Mouse (Mus musculus) stomach, embryonic 16.5 days (tissue): ENCODE results near the gene Zfp1. TPM values are rescaled to one million over a fixed set of nuclear protein-coding genes. Genes with fewer than 3 reads are reported as not detected.

Source experiments
- ATAC-seq: fragments of 200-750 bp; cut with Nextera tagmentation; 2 replicates; pipeline ENCODE4 v1.8.0; 2017; ENCODE audit warnings: moderate number of reproducible peaks, moderate TSS enrichment; ENCODE audit not compliant: insufficient read depth, low FRiP score
- H3K27ac ChIP-seq: fragments of 300-500 bp; sonication (generic); 2 replicates; pipeline ENCODE4 v1.5.1; 2014; ENCODE audit warnings: low read length
- H3K27me3 ChIP-seq: fragments of 300-500 bp; sonication (generic); 2 replicates; pipeline ENCODE4 v1.6.1; 2014; ENCODE audit warnings: low read length, control low read depth, mixed read lengths; ENCODE audit not compliant: control insufficient read depth, insufficient read depth
- H3K36me3 ChIP-seq: fragments of 300-500 bp; sonication (generic); 2 replicates; pipeline ENCODE4 v1.6.1; 2014; ENCODE audit warnings: low read length; ENCODE audit not compliant: control insufficient read depth, insufficient read depth
- H3K4me1 ChIP-seq: fragments of 300-500 bp; sonication (generic); 2 replicates; pipeline ENCODE4 v1.6.1; 2014; ENCODE audit warnings: low read length, control low read depth, mixed read lengths; ENCODE audit not compliant: control insufficient read depth, insufficient read depth
- H3K4me2 ChIP-seq: fragments of 300-500 bp; sonication (generic); 2 replicates; pipeline ENCODE4 v1.6.1; 2014; ENCODE audit warnings: low read depth, low read length, mixed read lengths
- H3K4me3 ChIP-seq: fragments of 300-500 bp; sonication (generic); replicated peaks from 2 replicates; pipeline ENCODE4 v1.5.1; 2014; ENCODE audit warnings: mild to moderate bottlenecking, low read length
- H3K9ac ChIP-seq: fragments of 300-500 bp; sonication (generic); 2 replicates; pipeline ENCODE4 v1.6.1; 2014; ENCODE audit warnings: low read length
- H3K9me3 ChIP-seq: fragments of 300-500 bp; sonication (generic); replicated peaks from 2 replicates; pipeline ENCODE4 v1.6.1; 2016; ENCODE audit warnings: low read length, control low read depth; ENCODE audit not compliant: control insufficient read depth
- WGBS: fragments of 180-500 bp; shearing (Covaris S2); extraction: QIAGEN DNeasy Blood & Tissue Kit; methylation state at CpG from one replicate; pipeline ENCODE4 v1.1.7; 2014; 5-methylcytosine and 5-hydroxymethylcytosine counted together
- polyA plus RNA-seq: library from polyadenylated mRNA; unstranded; fragments of >200 nt; fragmentation: Nextera tagmentation; extraction: Ambion mirVana; gene quantifications from 2 replicates; pipeline ENCODE4 v1.2.1, GENCODE M21; 2015

Gene Zfp1
- polyA plus RNA-seq, 1 experiment from 2014 or later, result 19.3 TPM

DNA sequence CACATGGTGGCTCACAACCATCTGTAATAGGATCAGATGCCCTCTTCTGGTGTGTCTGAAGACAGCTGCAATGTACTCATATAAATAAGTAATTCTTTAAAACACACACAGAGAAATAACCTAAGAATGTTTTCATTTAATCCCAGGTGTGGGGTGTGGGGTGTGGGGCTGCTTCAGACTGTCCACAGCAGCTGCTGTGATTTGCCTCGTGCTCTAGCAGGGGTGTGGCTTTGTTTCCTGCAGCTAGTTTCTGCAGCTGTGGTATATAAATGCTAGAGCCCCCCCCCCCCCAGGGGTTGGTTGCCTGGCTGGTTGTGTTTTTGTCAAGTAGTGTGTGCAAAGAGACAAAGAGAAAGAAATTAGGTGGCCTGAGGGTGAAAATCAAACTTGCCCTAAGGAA lies 55.8 kb downstream of the Zfp1 start:
- Histone ChIP-seq H3K9me3 (no peaks in the 10 kb centered on the region), H3K36me3 (no peaks in the 10 kb centered on the region), H3K27me3 (no peaks in the 10 kb centered on the region), H3K4me1 (no peaks in the 10 kb centered on the region), H3K4me2 (no peak overlapping the region), H3K4me3 (no peak overlapping the region), H3K27ac (no peak overlapping the region), H3K9ac (no peak overlapping the region)
- WGBS, result 3% methylated on average over 1 of the region's 1 CpGs
- ATAC-seq, result no peak

GRCm38 (mm10) chr8:111700201-111700600 lies 57.0 kb downstream of the Zfp1 start:
- Histone ChIP-seq H3K9me3 (no peaks in the 10 kb centered on the region), H3K4me2 (no peak overlapping the region), H3K27me3 (no peaks in the 10 kb centered on the region), H3K4me1 (no peaks in the 10 kb centered on the region), H3K36me3 (no peaks in the 10 kb centered on the region), H3K27ac (no peak overlapping the region), H3K4me3 (no peak overlapping the region), H3K9ac (no peak overlapping the region)
- ATAC-seq, result no peak
- 78% methylated on average over 3 of the region's 3 CpGs for WGBS

GRCm38 (mm10) chr8:111700740-111701139 lies 57.5 kb downstream of the Zfp1 start:
- Histone ChIP-seq H3K4me3 (no peak overlapping the region), H3K27me3 (no peaks in the 10 kb centered on the region), H3K9me3 (no peaks in the 10 kb centered on the region), H3K27ac (peak overlapping the region; percentile 16), H3K9ac (no peak overlapping the region), H3K4me2 (no peak overlapping the region), H3K4me1 (no peaks in the 10 kb centered on the region), H3K36me3 (no peaks in the 10 kb centered on the region)
- ATAC-seq, result no peak
- WGBS, result 84% methylated on average over 5 of the region's 5 CpGs

DNA sequence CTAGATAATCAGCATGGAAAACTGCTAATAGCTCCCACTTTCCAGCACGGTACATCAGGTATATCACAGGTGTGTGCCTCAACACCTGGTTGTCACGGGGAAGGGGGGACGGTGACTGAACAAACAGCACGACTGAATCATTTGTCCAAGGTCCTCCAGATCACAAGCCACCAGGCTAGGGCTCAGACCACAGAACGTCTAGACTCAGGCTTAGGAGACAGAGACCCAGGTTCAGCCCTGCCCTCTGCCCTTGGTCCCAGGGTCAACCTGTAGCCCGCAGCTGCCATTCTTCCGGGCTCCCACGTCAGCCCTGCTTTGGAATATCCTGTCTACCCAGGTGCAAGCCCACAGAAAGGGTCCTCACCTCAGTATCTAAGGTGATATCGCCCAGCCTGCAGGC lies 58.2 kb downstream of the Zfp1 start:
- peak; percentile 26; the same call in 1 of the 2 replicates for ATAC-seq
- Histone ChIP-seq H3K27ac (no peak overlapping the region), H3K9me3 (no peaks in the 10 kb centered on the region), H3K4me3 (no peak overlapping the region), H3K4me1 (peaks cover 3% of the 10 kb centered on the region; the same call in 1 of the 2 replicates), H3K9ac (no peak overlapping the region), H3K4me2 (no peak overlapping the region), H3K27me3 (no peaks in the 10 kb centered on the region), H3K36me3 (no peaks in the 10 kb centered on the region)
- 58% methylated on average over 9 of the region's 9 CpGs for WGBS

- H3K9ac ChIP-seq, result peak overlapping the region; percentile 10; the same call in 1 of the 2 replicates
- H3K4me1 ChIP-seq, result peaks cover 3% of the 10 kb centered on the region; the same call in 1 of the 2 replicates
- 86% methylated on average over 12 of the region's 12 CpGs for WGBS
- H3K36me3 ChIP-seq, result no peaks in the 10 kb centered on the region
- ATAC-seq, result no peak
- H3K4me3 ChIP-seq, result no peak overlapping the region
- H3K27me3 ChIP-seq, result no peaks in the 10 kb centered on the region
- peak overlapping the region; percentile 92 for H3K27ac ChIP-seq
- no peaks in the 10 kb centered on the region for H3K9me3 ChIP-seq
- H3K4me2 ChIP-seq, result no peak overlapping the region
Measured at GRCm38 (mm10) chr8:111704585-111704984, 61.4 kb downstream of the Zfp1 start.

GRCm38 (mm10) chr8:111705222-111705621 lies 62.0 kb downstream of the Zfp1 start:
- Histone ChIP-seq H3K27me3 (no peaks in the 10 kb centered on the region), H3K9ac (peak overlapping the region; percentile 10; the same call in 1 of the 2 replicates), H3K4me1 (peaks cover 3% of the 10 kb centered on the region; the same call in 1 of the 2 replicates), H3K4me2 (no peak overlapping the region), H3K36me3 (no peaks in the 10 kb centered on the region), H3K27ac (peak overlapping the region; percentile 92), H3K9me3 (no peaks in the 10 kb centered on the region), H3K4me3 (no peak overlapping the region)
- peak; percentile 93 for ATAC-seq
- WGBS, result 27% methylated on average over 3 of the region's 3 CpGs

- WGBS, result 57% methylated on average over 5 of the region's 5 CpGs
- Histone ChIP-seq H3K27me3 (no peaks in the 10 kb centered on the region), H3K4me3 (no peak overlapping the region), H3K9me3 (no peaks in the 10 kb centered on the region), H3K9ac (no peak overlapping the region), H3K4me2 (no peak overlapping the region), H3K4me1 (peaks cover 3% of the 10 kb centered on the region; the same call in 1 of the 2 replicates), H3K27ac (peak overlapping the region; percentile 92), H3K36me3 (peaks cover 4% of the 10 kb centered on the region; the same call in 1 of the 2 replicates)
- ATAC-seq, result no peak
Measured at GRCm38 (mm10) chr8:111705699-111706098, 62.5 kb downstream of the Zfp1 start.

DNA sequence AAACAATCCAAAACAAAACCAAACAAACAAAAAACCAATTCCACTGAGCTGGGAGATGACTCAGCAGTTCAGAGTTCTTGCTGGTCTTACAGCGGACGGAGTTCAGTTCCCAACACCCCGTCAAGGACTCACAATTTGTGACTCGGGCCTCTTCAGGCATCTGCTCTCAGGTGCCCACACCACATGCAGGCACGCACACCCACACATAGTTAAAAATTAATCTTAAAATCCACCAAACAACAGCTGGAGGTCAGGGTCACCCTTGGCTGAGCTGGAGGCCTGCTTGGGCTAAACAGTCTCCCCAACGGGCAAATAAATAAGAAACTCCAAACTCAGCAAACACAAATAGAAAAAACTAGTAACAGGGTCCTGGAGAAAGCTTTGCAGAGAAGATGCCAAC lies 65.1 kb downstream of the Zfp1 start:
- no peak overlapping the region for H3K4me2 ChIP-seq
- ATAC-seq, result no peak; the same call in 1 of the 2 replicates

GRCm38 (mm10) chr8:111709223-111709622 lies 66.0 kb downstream of the Zfp1 start:
- Histone ChIP-seq H3K36me3 (peaks cover 24% of the 10 kb centered on the region), H3K9ac (no peak overlapping the region), H3K27ac (peak overlapping the region; percentile 80), H3K4me2 (no peak overlapping the region), H3K4me1 (peaks cover 3% of the 10 kb centered on the region; the same call in 1 of the 2 replicates), H3K4me3 (no peak overlapping the region), H3K27me3 (no peaks in the 10 kb centered on the region), H3K9me3 (no peaks in the 10 kb centered on the region)
- WGBS, result 63% methylated on average over 1 of the region's 1 CpGs
- ATAC-seq, result 0 out of 2 replicates have a peak, but pooled peaks have one; percentile 9

More for the DNA sequence above, 65.1 kb downstream of the Zfp1 start:
- Histone ChIP-seq H3K27ac (peak overlapping the region; percentile 80), H3K4me1 (peaks cover 3% of the 10 kb centered on the region; the same call in 1 of the 2 replicates), H3K36me3 (peaks cover 17% of the 10 kb centered on the region), H3K9me3 (no peaks in the 10 kb centered on the region), H3K27me3 (no peaks in the 10 kb centered on the region), H3K9ac (no peak overlapping the region), H3K4me3 (no peak overlapping the region)
- WGBS, result 63% methylated on average over 6 of the region's 6 CpGs
